Mouse (Mus musculus) liver, adult 2 months (tissue): ENCODE results near the gene Trappc10. TPM values are rescaled to one million over a fixed set of nuclear protein-coding genes. Genes with fewer than 3 reads are reported as not detected.

Experiments
- DNase-seq: peaks from one replicate; pipeline ENCODE4 v3.0.0-alpha.2; 2011; ENCODE audit warnings: low read depth, low spot score; ENCODE audit errors: extremely low read depth
- H3K27ac ChIP-seq: fragments of 200-500 bp; replicated peaks from 2 replicates; pipeline ENCODE4 v1.5.1; 2012; ENCODE audit warnings: low read depth, mild to moderate bottlenecking, control low read depth, inconsistent platforms, low read length; ENCODE audit not compliant: insufficient read depth
- H3K27me3 ChIP-seq: fragments of 200-500 bp; 2 replicates; pipeline ENCODE4 v1.6.1; 2012; ENCODE audit warnings: mild to moderate bottlenecking, moderate library complexity, low read length, inconsistent platforms; ENCODE audit not compliant: control insufficient read depth, insufficient read depth
- H3K36me3 ChIP-seq: fragments of 200-500 bp; 2 replicates; pipeline ENCODE4 v1.6.1; 2012; ENCODE audit warnings: low read length, inconsistent platforms; ENCODE audit not compliant: control insufficient read depth, insufficient read depth
- H3K4me1 ChIP-seq: fragments of 200-500 bp; 2 replicates; pipeline ENCODE4 v1.6.1; 2011; ENCODE audit warnings: low read length; ENCODE audit not compliant: control insufficient read depth, insufficient read depth
- H3K4me3 ChIP-seq: fragments of 200-500 bp; 2 replicates; pipeline ENCODE4 v1.5.1; 2011; ENCODE audit warnings: low read depth, mild to moderate bottlenecking, control low read depth, low read length, moderate library complexity; ENCODE audit not compliant: insufficient read depth
- H3K79me2 ChIP-seq: fragments of 200-500 bp; 2 replicates; pipeline ENCODE4 v1.6.1; 2012; ENCODE audit warnings: inconsistent platforms, mild to moderate bottlenecking, low read length, moderate library complexity; ENCODE audit not compliant: control insufficient read depth, insufficient read depth
- H3K9ac ChIP-seq: fragments of 200-500 bp; 2 replicates; pipeline ENCODE4 v1.6.1; 2012; ENCODE audit warnings: low read depth, mild to moderate bottlenecking, control low read depth, inconsistent platforms, low read length
- CTCF ChIP-seq: fragments of 200-500 bp; IDR thresholded peaks from 2 replicates; pipeline ENCODE4 v1.5.1; 2011; ENCODE audit warnings: low read depth, low read length, control low read depth
- POLR2A ChIP-seq: fragments of 200-500 bp; IDR thresholded peaks from 2 replicates; pipeline ENCODE4 v1.6.1; 2011; ENCODE audit warnings: low read length, control low read depth; ENCODE audit not compliant: insufficient read depth; ENCODE audit errors: extremely low read depth
- WGBS: fragments of 180-500 bp; shearing (Covaris S2); methylation state at CpG from one replicate; pipeline ENCODE4 v1.1.7; 2018; 5-methylcytosine and 5-hydroxymethylcytosine counted together
- polyA plus RNA-seq: library from polyadenylated mRNA; depleted of rRNA; stranded (reverse); fragments of >200 nt; gene quantifications from 2 replicates; pipeline ENCODE4 v1.2.3, GENCODE M21; 2012
- total RNA-seq: library from RNA; depleted of rRNA; stranded (reverse); fragments of >200 nt; gene quantifications from 2 replicates; pipeline ENCODE4 v1.2.3, GENCODE M21; 2014

Trappc10 gene
- total and polyA plus RNA-seq, 2 experiments: 10.3 to 19.8 TPM

- TF ChIP-seq POLR2A (no peak), CTCF (no peak)
- H3K36me3 ChIP-seq: peaks cover 1% of the 10 kb centered on the region; the same call in 1 of the 2 replicates
- no peak overlapping the region for H3K4me3 ChIP-seq
- H3K9ac ChIP-seq: no peak overlapping the region
- peaks cover 15% of the 10 kb centered on the region; the same call in 1 of the 2 replicates for H3K79me2 ChIP-seq
- H3K27ac ChIP-seq: no peak overlapping the region
- 78% methylated on average over 5 of the region's 5 CpGs for WGBS
- no peaks in the 10 kb centered on the region for H3K27me3 ChIP-seq
- H3K4me1 ChIP-seq: peaks cover 16% of the 10 kb centered on the region
- DNase-seq: no peak
Measured at GRCm38 (mm10) chr10:78288135-78288534, 43.7 kb upstream of the Trappc10 start.

GRCm38 (mm10) chr10:78287465-78288132 lies 43.2 kb upstream of the Trappc10 start:
- H3K27ac ChIP-seq: no peak overlapping the region
- H3K9ac ChIP-seq: no peak overlapping the region
- H3K27me3 ChIP-seq: no peaks in the 10 kb centered on the region
- 46% methylated on average over 22 of the region's 22 CpGs for WGBS
- H3K79me2 ChIP-seq: peaks cover 15% of the 10 kb centered on the region; the same call in 1 of the 2 replicates
- TF ChIP-seq CTCF: no peak
- TF ChIP-seq POLR2A: no peak
- H3K36me3 ChIP-seq: peaks cover 1% of the 10 kb centered on the region; the same call in 1 of the 2 replicates
- no peak overlapping the region for H3K4me3 ChIP-seq
- DNase-seq: peak; percentile 55
- peaks cover 10% of the 10 kb centered on the region; the same call in 1 of the 2 replicates for H3K4me1 ChIP-seq

- H3K79me2 ChIP-seq: peaks cover 4% of the 10 kb centered on the region; the same call in 1 of the 2 replicates
- H3K9ac ChIP-seq: no peak overlapping the region
- DNase-seq: no peak
- H3K27ac ChIP-seq: no peak overlapping the region
- TF ChIP-seq POLR2A (no peak), CTCF (no peak)
- H3K27me3 ChIP-seq: no peaks in the 10 kb centered on the region
- peaks cover 2% of the 10 kb centered on the region; the same call in 1 of the 2 replicates for H3K4me1 ChIP-seq
- no peak overlapping the region for H3K4me3 ChIP-seq
- 97% methylated on average over 4 of the region's 4 CpGs for WGBS
- peaks cover 5% of the 10 kb centered on the region; the same call in 1 of the 2 replicates for H3K36me3 ChIP-seq
Measured at GRCm38 (mm10) chr10:78285959-78286358, 41.5 kb upstream of the Trappc10 start.

- Histone ChIP-seq H3K36me3 (peaks cover 5% of the 10 kb centered on the region; the same call in 1 of the 2 replicates), H3K4me3 (no peak overlapping the region), H3K4me1 (peaks cover 2% of the 10 kb centered on the region; the same call in 1 of the 2 replicates), H3K79me2 (peaks cover 4% of the 10 kb centered on the region; the same call in 1 of the 2 replicates), H3K27ac (no peak overlapping the region), H3K27me3 (no peaks in the 10 kb centered on the region), H3K9ac (no peak overlapping the region)
- no peak for TF ChIP-seq CTCF
- no peak for TF ChIP-seq POLR2A
- 91% methylated on average over 6 of the region's 6 CpGs for WGBS
- no peak for DNase-seq
Measured at GRCm38 (mm10) chr10:78285409-78285808, 41.0 kb upstream of the Trappc10 start.

GRCm38 (mm10) chr10:78284812-78285211 lies 40.4 kb upstream of the Trappc10 start:
- Histone ChIP-seq H3K36me3 (peaks cover 5% of the 10 kb centered on the region; the same call in 1 of the 2 replicates), H3K79me2 (peaks cover 4% of the 10 kb centered on the region; the same call in 1 of the 2 replicates), H3K9ac (no peak overlapping the region), H3K27me3 (no peaks in the 10 kb centered on the region), H3K4me1 (peaks cover 2% of the 10 kb centered on the region; the same call in 1 of the 2 replicates), H3K27ac (no peak overlapping the region), H3K4me3 (no peak overlapping the region)
- TF ChIP-seq POLR2A (no peak), CTCF (no peak)
- 89% methylated on average over 12 of the region's 12 CpGs for WGBS
- no peak for DNase-seq

- no peak overlapping the region for H3K9ac ChIP-seq
- 89% methylated on average over 4 of the region's 4 CpGs for WGBS
- peaks cover 19% of the 10 kb centered on the region; the same call in 1 of the 2 replicates for H3K36me3 ChIP-seq
- no peak for TF ChIP-seq POLR2A
- no peak for TF ChIP-seq CTCF
- H3K79me2 ChIP-seq: no peaks in the 10 kb centered on the region
- H3K27me3 ChIP-seq: no peaks in the 10 kb centered on the region
- no peak for DNase-seq
- no peak overlapping the region for H3K4me3 ChIP-seq
- H3K27ac ChIP-seq: no peak overlapping the region
- H3K4me1 ChIP-seq: no peaks in the 10 kb centered on the region
Measured at GRCm38 (mm10) chr10:78282411-78282810, 38.0 kb upstream of the Trappc10 start.
